Mouse (Mus musculus) lung, postnatal 0 days (tissue): ENCODE measurements at regions not wholly inside any gene's neighbourhood (a gene's known extent, or its start where the extent isn't known, plus 50 kb on each side); places are given as distances from the start of the nearest gene placed in this dataset.

Experiments used
- CTCF ChIP-seq: IDR thresholded peaks from 2 replicates; pipeline ENCODE4 v1.5.1; 2016; ENCODE audit warnings: antibody characterized with exemption, mild to moderate bottlenecking
- EP300 ChIP-seq: IDR thresholded peaks from 2 replicates; pipeline ENCODE4 v1.6.1; 2016; ENCODE audit warnings: antibody characterized with exemption, mild to moderate bottlenecking, control low read depth

- TF ChIP-seq CTCF (no peak), EP300 (no peak)
Observed at GRCm38 (mm10) chr13:44469675-44470074, 259.6 kb upstream of the Jarid2 start.
